Mouse (Mus musculus): ENCODE measurements at regions not wholly inside any gene's neighbourhood (a gene's known extent, or its start where the extent isn't known, plus 50 kb on each side); places are given as distances from the start of the nearest gene placed in this dataset.

GRCm38 (mm10) chr2:148264111-148264730 lies 130.9 kb upstream of the Sstr4 start:
- Histone ChIP-seq H3K4me1 (ENCODE audit: insufficient read depth, low read length) (no peaks in the 10 kb centered on the region), H3K36me3 (ENCODE audit: insufficient read depth, low read length) (no peaks in the 10 kb centered on the region), H3K27me3 (ENCODE audit: insufficient read depth, low read length) (no peaks in the 10 kb centered on the region), H3K27ac (no peak overlapping the region), H3K9me3 (ENCODE audit: low read length) (no peaks in the 10 kb centered on the region), H3K9ac (replicated peaks; ENCODE audit: low read length) (no peak overlapping the region), H3K4me3 (ENCODE audit: low read length) (no peak overlapping the region), H3K4me2 (ENCODE audit: low read depth, low read length) (no peak overlapping the region)
- peak; percentile 67 for ATAC-seq
- 53% methylated on average over 3 of the region's 3 CpGs for WGBS
- no peak for TF ChIP-seq CTCF (IDR thresholded peaks at IDR 0.05; ENCODE audit: low read depth)
- peak; percentile 7 for DNase-seq (ENCODE audit: low spot score)

- no peak for TF ChIP-seq CTCF (IDR thresholded peaks at IDR 0.05; ENCODE audit: low read depth)
- ATAC-seq (no peak), DNase-seq (ENCODE audit: low spot score) (no peak)
- Histone ChIP-seq H3K9me3 (ENCODE audit: low read length) (no peaks in the 10 kb centered on the region), H3K4me3 (ENCODE audit: low read length) (no peak overlapping the region), H3K27me3 (ENCODE audit: insufficient read depth, low read length) (no peaks in the 10 kb centered on the region), H3K36me3 (ENCODE audit: insufficient read depth, low read length) (no peaks in the 10 kb centered on the region), H3K4me2 (ENCODE audit: low read depth, low read length) (no peak overlapping the region), H3K4me1 (ENCODE audit: insufficient read depth, low read length) (no peaks in the 10 kb centered on the region), H3K9ac (replicated peaks; ENCODE audit: low read length) (no peak overlapping the region), H3K27ac (no peak overlapping the region)
- 87% methylated on average over 3 of the region's 3 CpGs for WGBS
These were observed 115.9 kb upstream of the Sstr4 start for GRCm38 (mm10) chr2:148279200-148279599.

GRCm38 (mm10) chr2:148290326-148290725 lies 104.8 kb upstream of the Sstr4 start:
- H3K27ac ChIP-seq, result no peak overlapping the region
- no peaks in the 10 kb centered on the region for H3K9me3 ChIP-seq (ENCODE audit: low read length)
- no peaks in the 10 kb centered on the region for H3K27me3 ChIP-seq (ENCODE audit: insufficient read depth, low read length)
- DNase-seq (ENCODE audit: low spot score), result no peak
- TF ChIP-seq CTCF (IDR thresholded peaks at IDR 0.05; ENCODE audit: low read depth), result no peak
- WGBS, result 76% methylated on average over 3 of the region's 3 CpGs
- no peaks in the 10 kb centered on the region for H3K36me3 ChIP-seq (ENCODE audit: insufficient read depth, low read length)
- no peak overlapping the region for H3K4me3 ChIP-seq (ENCODE audit: low read length)
- no peak for ATAC-seq
- no peak overlapping the region for H3K4me2 ChIP-seq (ENCODE audit: low read depth, low read length)
- no peak overlapping the region for H3K9ac ChIP-seq (replicated peaks; ENCODE audit: low read length)
- H3K4me1 ChIP-seq (ENCODE audit: insufficient read depth, low read length), result no peaks in the 10 kb centered on the region

- no peak overlapping the region for H3K4me3 ChIP-seq (ENCODE audit: low read length)
- H3K4me1 ChIP-seq (ENCODE audit: insufficient read depth, low read length), result no peaks in the 10 kb centered on the region
- TF ChIP-seq CTCF (IDR thresholded peaks at IDR 0.05; ENCODE audit: low read depth), result no peak
- 88% methylated on average over 5 of the region's 5 CpGs for WGBS
- H3K27me3 ChIP-seq (ENCODE audit: insufficient read depth, low read length), result no peaks in the 10 kb centered on the region
- H3K27ac ChIP-seq, result no peak overlapping the region
- no peaks in the 10 kb centered on the region for H3K36me3 ChIP-seq (ENCODE audit: insufficient read depth, low read length)
- no peak overlapping the region for H3K9ac ChIP-seq (replicated peaks; ENCODE audit: low read length)
- no peak for ATAC-seq
- no peaks in the 10 kb centered on the region for H3K9me3 ChIP-seq (ENCODE audit: low read length)
- DNase-seq (ENCODE audit: low spot score), result no peak
- no peak overlapping the region for H3K4me2 ChIP-seq (ENCODE audit: low read depth, low read length)
These were observed 102.7 kb upstream of the Sstr4 start for GRCm38 (mm10) chr2:148292442-148292841.

GRCm38 (mm10) chr2:148292895-148293294 lies 102.2 kb upstream of the Sstr4 start:
- ATAC-seq (no peak), DNase-seq (ENCODE audit: low spot score) (peak; percentile 35)
- WGBS, result 42% methylated on average over 2 of the region's 2 CpGs

GRCm38 (mm10) chr2:148300879-148301278 lies 94.3 kb upstream of the Sstr4 start:
- no peak overlapping the region for H3K27ac ChIP-seq
- H3K4me1 ChIP-seq (ENCODE audit: insufficient read depth, low read length), result no peaks in the 10 kb centered on the region
- no peaks in the 10 kb centered on the region for H3K36me3 ChIP-seq (ENCODE audit: insufficient read depth, low read length)
- H3K4me2 ChIP-seq (ENCODE audit: low read depth, low read length), result no peak overlapping the region
- no peak overlapping the region for H3K9ac ChIP-seq (replicated peaks; ENCODE audit: low read length)
- H3K4me3 ChIP-seq (ENCODE audit: low read length), result no peak overlapping the region
- DNase-seq (ENCODE audit: low spot score), result no peak
- no peak for ATAC-seq
- no peak for TF ChIP-seq CTCF (IDR thresholded peaks at IDR 0.05; ENCODE audit: low read depth)
- 78% methylated on average over 2 of the region's 2 CpGs for WGBS
- H3K27me3 ChIP-seq (ENCODE audit: insufficient read depth, low read length), result no peaks in the 10 kb centered on the region
- no peaks in the 10 kb centered on the region for H3K9me3 ChIP-seq (ENCODE audit: low read length)

More at GRCm38 (mm10) chr2:148292895-148293294, 102.2 kb upstream of the Sstr4 start:
- H3K9ac ChIP-seq (replicated peaks; ENCODE audit: low read length), result no peak overlapping the region
- no peaks in the 10 kb centered on the region for H3K36me3 ChIP-seq (ENCODE audit: insufficient read depth, low read length)
- no peaks in the 10 kb centered on the region for H3K27me3 ChIP-seq (ENCODE audit: insufficient read depth, low read length)
- TF ChIP-seq CTCF (IDR thresholded peaks at IDR 0.05; ENCODE audit: low read depth), result no peak
- no peaks in the 10 kb centered on the region for H3K4me1 ChIP-seq (ENCODE audit: insufficient read depth, low read length)
- no peaks in the 10 kb centered on the region for H3K9me3 ChIP-seq (ENCODE audit: low read length)
- H3K27ac ChIP-seq, result no peak overlapping the region
- no peak overlapping the region for H3K4me2 ChIP-seq (ENCODE audit: low read depth, low read length)
- no peak overlapping the region for H3K4me3 ChIP-seq (ENCODE audit: low read length)

- ATAC-seq, result no peak
- H3K27me3 ChIP-seq (ENCODE audit: insufficient read depth, low read length), result no peaks in the 10 kb centered on the region
- no peaks in the 10 kb centered on the region for H3K4me1 ChIP-seq (ENCODE audit: insufficient read depth, low read length)
- WGBS, result 91% methylated on average over 2 of the region's 2 CpGs
- no peaks in the 10 kb centered on the region for H3K9me3 ChIP-seq (ENCODE audit: low read length)
- no peak for DNase-seq (ENCODE audit: low spot score)
- H3K4me2 ChIP-seq (ENCODE audit: low read depth, low read length), result no peak overlapping the region
- no peaks in the 10 kb centered on the region for H3K36me3 ChIP-seq (ENCODE audit: insufficient read depth, low read length)
- H3K9ac ChIP-seq (replicated peaks; ENCODE audit: low read length), result no peak overlapping the region
- no peak overlapping the region for H3K4me3 ChIP-seq (ENCODE audit: low read length)
- no peak for TF ChIP-seq CTCF (IDR thresholded peaks at IDR 0.05; ENCODE audit: low read depth)
- no peak overlapping the region for H3K27ac ChIP-seq
These were observed 82.9 kb upstream of the Sstr4 start for GRCm38 (mm10) chr2:148312255-148312654.
